Mouse (Mus musculus) layer of hippocampus, postnatal 10 days (tissue): ENCODE measurements around the gene Defb25. TPM values are rescaled to one million over a fixed set of nuclear protein-coding genes. Genes with fewer than 3 reads are reported as not detected.
A peak's percentile ranks its signal among the peaks of the same experiment; 100 is the strongest.
"Not testable (repeated sequence)": the region's sequence is repeated elsewhere in the genome, so short reads cannot be mapped to it uniquely, and the experiment has no call there.

Source experiments
- DNase-seq, 2 experiments: peaks; one replicate each; pipeline ENCODE4 v3.0.0; 2021; ENCODE audit warnings: low spot score in 2 of 2
- long read RNA-seq: library from polyadenylated mRNA; stranded (forward); transcript quantifications from one replicate; pipeline ENCODE4 v2.0.0, GENCODE M21; 2023
- total RNA-seq, 2 experiments: library from RNA; stranded (reverse); gene quantifications; 2 replicates each; pipeline ENCODE4 v1.2.3; 2021

Gene Defb25
- not detected for total RNA-seq
- long read RNA-seq: 0 reads

GRCm38 (mm10) chr2:152622953-152623352 is at the start of gene Defb25:
TSS of gene Defb25 (minus strand) at chr2:152623053.
- DNase-seq: no peak

DNA sequence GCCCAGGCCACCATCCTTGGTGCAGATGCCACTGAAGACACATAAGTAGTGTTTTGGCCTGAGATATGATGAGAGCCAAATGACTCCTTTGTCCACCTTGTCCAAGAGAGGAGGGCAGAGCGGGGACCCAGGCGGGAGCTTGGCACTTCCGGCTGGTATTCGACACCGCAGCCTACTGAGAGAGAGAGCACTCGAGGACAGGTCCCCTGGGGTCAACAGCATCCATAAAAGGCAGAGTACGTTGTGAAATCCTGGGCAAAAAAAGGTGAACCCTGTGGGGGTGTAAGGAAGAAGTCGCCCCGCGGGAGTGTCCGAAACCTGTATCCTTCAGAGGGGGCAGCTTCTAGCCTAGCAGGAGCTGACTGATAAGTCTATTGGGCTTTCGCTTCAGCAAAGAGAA is 49.3 kb upstream of the Defb25 start:
- DNase-seq: no peak

- no peak for DNase-seq
These were observed 48.8 kb upstream of the Defb25 start for GRCm38 (mm10) chr2:152671642-152671999.

DNA sequence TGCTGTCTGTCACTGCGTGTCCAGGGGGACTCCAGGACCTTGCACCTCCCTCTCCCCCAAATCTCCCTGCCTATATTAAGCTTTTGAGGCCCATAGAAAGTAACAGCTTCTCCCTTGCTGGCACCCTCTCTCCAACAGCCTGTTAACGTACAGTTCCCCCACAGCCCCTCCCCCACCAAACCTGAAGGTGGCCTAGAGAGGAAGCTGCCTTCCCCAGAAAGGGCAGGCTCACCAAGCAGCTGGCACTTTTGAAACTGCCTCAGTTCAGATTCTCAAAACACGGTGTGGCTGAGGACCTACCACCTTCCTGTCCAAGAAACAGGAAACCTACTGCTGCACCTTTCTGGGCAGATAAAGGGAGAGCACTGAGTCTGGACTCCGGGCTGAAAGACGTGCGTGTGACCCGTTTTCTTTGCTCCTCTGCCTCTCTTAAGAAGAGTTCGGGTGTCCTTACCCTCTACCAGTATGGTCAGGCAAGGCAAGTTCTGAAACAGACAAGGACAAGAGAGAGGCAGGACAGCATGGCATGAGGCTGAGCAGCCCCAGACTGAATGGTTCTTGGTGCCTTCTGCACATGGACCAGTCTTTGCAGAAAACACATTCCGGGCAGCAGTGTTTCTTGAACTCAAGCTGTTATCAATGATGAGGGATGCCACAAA is 48.3 kb upstream of the Defb25 start:
- peak in 1 of 2 experiments; percentile 39 for DNase-seq

GRCm38 (mm10) chr2:152669639-152670484 is 47.0 kb upstream of the Defb25 start:
- peak; percentile 34 to 51 for DNase-seq

GRCm38 (mm10) chr2:152669256-152669638 is 46.4 kb upstream of the Defb25 start, which contains the start of gene H13:
TSS of gene H13 (plus strand) at chr2:152669461.
- DNase-seq: peak; percentile 92 to 94

GRCm38 (mm10) chr2:152666191-152666590 is 43.3 kb upstream of the Defb25 start:
- DNase-seq: not testable (repeated sequence)

DNA sequence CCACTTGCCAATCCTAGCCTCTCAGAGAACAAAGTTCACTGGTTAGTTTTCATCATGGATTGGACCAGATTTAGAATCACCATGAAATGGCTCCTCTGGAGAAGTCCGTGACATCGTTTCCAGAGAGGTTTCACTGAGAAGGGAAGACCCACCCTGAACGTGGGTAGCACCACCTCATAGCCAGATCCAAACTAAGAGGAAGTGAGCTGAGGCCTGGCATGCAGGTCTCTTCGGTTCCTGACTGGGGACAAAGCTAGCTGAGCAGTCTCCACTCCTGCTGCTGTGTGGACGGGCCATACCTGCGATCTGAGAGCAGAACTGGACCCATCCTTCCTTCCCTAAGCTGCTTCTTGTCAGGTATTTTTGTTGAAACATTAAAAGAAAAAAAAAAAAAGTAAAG is 38.3 kb upstream of the Defb25 start:
- DNase-seq: no peak

DNA sequence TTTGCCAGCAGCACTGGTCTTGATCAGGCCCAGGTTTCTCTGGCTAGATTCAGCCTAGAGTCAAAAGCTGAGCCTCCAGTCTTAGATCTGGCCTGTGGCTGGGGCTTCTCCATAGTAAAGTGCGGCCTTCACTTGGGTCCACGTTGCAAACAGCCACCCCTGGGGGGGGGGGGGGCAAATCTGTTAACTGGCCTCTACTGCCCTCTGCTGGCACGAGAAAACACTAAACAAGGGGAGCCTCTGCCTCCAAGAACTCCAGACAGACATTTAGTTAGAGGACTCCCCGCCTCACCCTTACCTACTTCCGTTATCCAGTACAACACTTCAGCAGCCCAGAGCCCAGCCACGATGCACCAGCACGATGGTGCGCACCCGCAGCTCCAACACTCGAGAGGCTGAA is 34.5 kb upstream of the Defb25 start:
- no peak for DNase-seq

- peak; percentile 35 to 54 for DNase-seq
These were observed 31.2 kb upstream of the Defb25 start for GRCm38 (mm10) chr2:152653874-152654715.

DNA sequence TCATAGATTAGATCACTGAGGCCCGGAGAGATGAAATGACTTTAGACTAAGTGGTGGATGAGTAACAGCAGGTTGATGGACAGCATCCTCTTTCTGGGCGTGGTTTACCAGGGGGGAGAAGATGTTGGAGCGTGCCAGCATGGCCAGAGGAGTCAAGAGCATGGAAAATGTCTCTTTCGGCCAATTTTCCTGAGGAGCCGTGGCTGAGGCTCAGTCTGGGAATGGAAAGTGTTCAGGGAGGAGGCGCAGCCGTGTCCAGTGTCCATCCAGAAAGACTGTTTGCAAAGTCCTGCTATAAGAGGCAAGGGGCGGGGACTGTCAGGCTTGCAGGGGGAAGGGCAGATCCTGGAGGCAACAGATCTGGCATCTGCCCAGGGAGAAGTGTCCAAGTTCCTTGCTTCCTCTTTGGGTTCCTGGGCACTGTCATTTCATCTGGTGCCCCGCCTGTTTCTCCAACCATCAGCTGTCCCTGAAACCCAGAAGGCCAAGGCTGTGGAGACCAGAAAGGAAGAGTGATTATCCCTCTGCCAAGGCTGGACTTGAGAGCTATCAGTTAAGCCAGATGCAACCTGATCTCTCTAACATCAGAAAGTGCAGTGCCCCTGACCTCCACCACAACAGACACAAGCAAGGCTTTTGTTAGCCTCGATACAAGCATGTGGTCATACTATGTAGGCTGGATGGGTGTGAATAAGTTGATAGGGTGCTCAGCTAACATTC is 30.2 kb upstream of the Defb25 start:
- no peak for DNase-seq

DNA sequence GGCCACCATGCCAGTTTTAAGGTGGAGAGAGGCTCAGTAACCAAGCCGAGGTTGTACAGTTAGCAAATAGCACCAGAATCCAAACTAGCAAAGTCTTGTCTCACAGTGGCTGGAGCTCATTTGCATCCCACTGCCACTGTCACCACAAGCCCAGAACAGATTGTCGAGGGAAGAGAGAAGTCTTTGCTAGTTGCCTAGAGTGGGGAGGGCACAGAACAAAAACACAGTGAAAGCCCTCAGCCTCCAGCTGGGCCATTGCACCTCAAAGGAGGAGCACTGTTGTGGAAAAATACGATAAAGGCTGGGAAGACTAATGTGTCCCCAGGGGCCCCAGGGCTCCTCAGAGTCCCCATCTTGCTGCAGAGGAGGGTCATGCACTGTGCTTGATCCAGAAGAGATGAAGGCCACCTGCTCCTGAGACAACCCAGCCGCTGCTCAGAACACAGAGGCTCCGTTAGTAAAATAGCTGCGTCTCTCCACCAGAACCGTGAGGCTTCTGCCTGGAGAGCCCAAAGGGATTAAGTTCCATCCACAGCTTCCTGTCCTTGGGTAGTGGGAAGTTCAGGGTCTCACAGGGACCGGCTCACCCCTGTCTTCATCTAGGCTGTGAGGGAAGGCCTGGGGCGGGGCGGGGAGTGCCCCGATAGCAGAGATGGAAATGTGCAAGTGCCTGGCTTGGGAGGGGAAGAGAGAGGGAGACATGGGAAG is 16.7 kb upstream of the Defb25 start:
- no peak for DNase-seq

- DNase-seq: no peak
These were observed 16.0 kb upstream of the Defb25 start for GRCm38 (mm10) chr2:152638865-152639264.

- DNase-seq: no peak
These were observed 14.5 kb upstream of the Defb25 start for GRCm38 (mm10) chr2:152637381-152637780.

DNA sequence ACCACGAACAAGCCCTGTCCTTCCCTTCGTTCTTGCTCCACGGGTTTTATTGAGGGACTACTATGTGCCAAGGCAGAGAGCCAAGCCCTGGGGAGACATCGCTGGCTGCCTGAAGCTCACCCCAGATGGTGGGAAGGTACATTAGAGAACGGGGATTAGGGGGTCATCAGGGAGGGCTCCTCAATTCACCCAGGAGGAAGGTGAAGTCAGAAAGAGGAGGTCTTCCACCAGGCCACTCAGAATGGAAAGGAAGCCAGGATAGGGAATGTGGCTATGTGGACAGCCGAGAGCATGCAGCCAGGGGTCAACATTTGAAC is 14.1 kb upstream of the Defb25 start:
- no peak for DNase-seq

- no peak for DNase-seq
These were observed 13.6 kb upstream of the Defb25 start for GRCm38 (mm10) chr2:152636246-152637005.

GRCm38 (mm10) chr2:152634311-152634710 is 11.5 kb upstream of the Defb25 start:
- DNase-seq: no peak

GRCm38 (mm10) chr2:152633334-152633733 is 10.5 kb upstream of the Defb25 start:
- no peak for DNase-seq

DNA sequence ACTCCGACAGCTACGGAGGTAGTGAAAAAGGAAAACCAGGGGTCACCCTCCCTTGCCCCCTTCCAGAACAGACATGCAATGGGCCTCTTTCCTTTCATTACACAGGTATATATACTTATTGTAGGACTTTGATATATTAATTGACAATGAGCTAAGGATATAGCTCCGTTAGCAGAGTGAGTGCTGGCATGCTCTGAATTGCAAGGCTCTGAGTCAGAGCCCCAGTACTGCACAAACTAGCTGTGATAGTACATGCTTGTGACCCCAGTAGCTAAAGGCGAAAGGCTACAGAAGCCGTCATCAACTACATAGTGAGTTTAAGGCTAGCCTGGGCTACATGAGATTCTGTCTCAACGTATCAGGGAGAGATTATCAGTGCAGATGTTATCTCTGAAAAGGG is 7.1 kb upstream of the Defb25 start:
- no peak for DNase-seq

DNA sequence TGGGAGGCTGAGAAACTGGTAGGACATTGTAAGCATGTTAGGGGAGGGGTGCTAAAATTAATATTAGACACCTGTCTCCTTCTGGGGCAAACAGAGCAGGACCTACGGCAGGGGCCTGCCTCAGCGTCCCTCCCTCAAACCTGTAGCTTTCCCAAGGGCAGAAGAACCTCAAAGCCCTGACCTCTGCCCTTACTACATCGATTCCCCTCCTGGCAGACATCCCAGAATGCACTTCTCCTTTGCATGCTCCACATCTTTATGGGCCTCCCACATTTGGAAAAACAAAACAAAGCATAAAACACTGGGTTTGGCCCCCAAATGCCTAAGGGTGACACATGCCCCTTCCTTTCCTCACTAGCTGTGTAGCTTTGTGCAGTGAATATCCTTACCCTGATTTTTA is 6.4 kb upstream of the Defb25 start:
- DNase-seq: no peak
